Mouse (Mus musculus): ENCODE data around the gene Atxn1l. TPM values are rescaled to one million over a fixed set of nuclear protein-coding genes. Genes with fewer than 3 reads are reported as not detected.

The Atxn1l gene
- total and polyA plus RNA-seq, 3 experiments = 4.6 to 15.2 (median 7.6) TPM

- Histone ChIP-seq H3K9me3 (replicated peaks; ENCODE audit: low read length) (no peaks in the 10 kb centered on the region), H3K4me2 (ENCODE audit: insufficient read depth, low read depth, poor library complexity, severe bottlenecking) (no peak overlapping the region), H3K9ac (ENCODE audit: insufficient read depth, low read depth) (no peak overlapping the region), H3K36me3 (replicated peaks in 1 of 2; ENCODE audit: control insufficient read depth in 1 of 2, insufficient read depth in 1 of 2, low read length in 1 of 2) (peaks cover 19 to 58% of the 10 kb centered on the region in 2 experiments), H3K27ac (ENCODE audit: insufficient read depth, low read depth) (no peak overlapping the region), H3K79me2 (replicated peaks; ENCODE audit: control insufficient read depth, extremely low read depth, insufficient read depth, poor library complexity, severe bottlenecking) (no peaks in the 10 kb centered on the region), H3K4me1 (ENCODE audit: control insufficient read depth in 1 of 2, insufficient read depth in 2 of 2) (no peaks in the 10 kb centered on the region), H3K27me3 (replicated peaks) (no peaks in the 10 kb centered on the region), H3K4me3 (replicated peaks in 1 of 3; ENCODE audit: low read depth in 2 of 3, low read length in 2 of 3, poor library complexity in 1 of 3) (no peak overlapping the region)
- TF ChIP-seq USF1 (IDR thresholded peaks at IDR 0.05; ENCODE audit: low read depth, low read length) (no peak), JUN (IDR thresholded peaks at IDR 0.05; ENCODE audit: insufficient read depth, low read depth, low read length) (no peak), NELFE (IDR thresholded peaks at IDR 0.05; ENCODE audit: low read depth, low read length) (no peak), PAX5 (IDR thresholded peaks at IDR 0.05; ENCODE audit: low read length) (no peak), MEF2A (IDR thresholded peaks at IDR 0.05; ENCODE audit: borderline replicate concordance, low read depth, low read length) (no peak), TBP (conservative IDR thresholded peaks at IDR 0.05; ENCODE audit: low read depth, low read length) (no peak), ETS1 (conservative IDR thresholded peaks at IDR 0.05; ENCODE audit: low read depth, low read length) (no peak), MYC (IDR thresholded peaks at IDR 0.05; ENCODE audit: low read depth, low read length) (no peak), KAT2A (IDR thresholded peaks at IDR 0.05; ENCODE audit: insufficient replicate concordance, low read length) (no peak), CTCF (conservative IDR thresholded peaks at IDR 0.05 in 1 of 2, IDR thresholded peaks at IDR 0.05 in 1 of 2; ENCODE audit: low read depth in 2 of 2, low read length in 2 of 2) (no peak), SIN3A (IDR thresholded peaks at IDR 0.05; ENCODE audit: low read length) (no peak), E2F4 (IDR thresholded peaks at IDR 0.05; ENCODE audit: insufficient replicate concordance, low read depth, low read length) (no peak)
- DNase-seq (ENCODE audit: extremely low read depth) = no peak
- dilution Hi-C loops (cut with MboI; ENCODE audit: extremely low pct_ligation_motif_present, extremely low pct_unique_long_range_greater_than_20kb, low sequenced_read_pairs) (no loop called here), in situ Hi-C loops (cut with MboI; ENCODE audit: low pct_ligation_motif_present, low pct_unique_long_range_greater_than_20kb, low sequenced_read_pairs) (no loop called here)
Observed at GRCm38 (mm10) chr8:109714961-109715360, 22.6 kb downstream of the Atxn1l start.

GRCm38 (mm10) chr8:109712521-109712920 is 25.0 kb downstream of the Atxn1l start:
- Histone ChIP-seq H3K36me3 (replicated peaks in 1 of 2; ENCODE audit: control insufficient read depth in 1 of 2, insufficient read depth in 1 of 2, low read length in 1 of 2) (peaks cover 11 to 61% of the 10 kb centered on the region in 2 experiments), H3K27ac (ENCODE audit: insufficient read depth, low read depth) (no peak overlapping the region), H3K79me2 (replicated peaks; ENCODE audit: control insufficient read depth, extremely low read depth, insufficient read depth, poor library complexity, severe bottlenecking) (no peaks in the 10 kb centered on the region), H3K4me2 (ENCODE audit: insufficient read depth, low read depth, poor library complexity, severe bottlenecking) (no peak overlapping the region), H3K27me3 (replicated peaks) (no peaks in the 10 kb centered on the region), H3K4me1 (ENCODE audit: control insufficient read depth in 1 of 2, insufficient read depth in 2 of 2) (no peaks in the 10 kb centered on the region), H3K4me3 (replicated peaks in 1 of 3; ENCODE audit: low read depth in 2 of 3, low read length in 2 of 3, poor library complexity in 1 of 3) (no peak overlapping the region), H3K9me3 (replicated peaks; ENCODE audit: low read length) (no peaks in the 10 kb centered on the region), H3K9ac (ENCODE audit: insufficient read depth, low read depth) (no peak overlapping the region)
- no peak for TF ChIP-seq NRF1 (IDR thresholded peaks at IDR 0.05; ENCODE audit: low read depth, low read length)
- TF ChIP-seq ZC3H11A (IDR thresholded peaks at IDR 0.05; ENCODE audit: low read depth, low read length) = no peak
- no peak for TF ChIP-seq PAX5 (IDR thresholded peaks at IDR 0.05; ENCODE audit: low read length)
- no peak for TF ChIP-seq JUND (conservative IDR thresholded peaks at IDR 0.05; ENCODE audit: low read depth, low read length)
- TF ChIP-seq IRF4 (IDR thresholded peaks at IDR 0.05; ENCODE audit: low read depth, low read length) = no peak
- no peak for TF ChIP-seq POLR2A (IDR thresholded peaks at IDR 0.05; ENCODE audit: low read depth, low read length)
- no peak for TF ChIP-seq MYC (IDR thresholded peaks at IDR 0.05; ENCODE audit: low read depth, low read length)
- no peak for TF ChIP-seq UBTF (IDR thresholded peaks at IDR 0.05; ENCODE audit: low read depth, low read length)
- TF ChIP-seq SIN3A (IDR thresholded peaks at IDR 0.05; ENCODE audit: low read length) = no peak
- in situ Hi-C loops (cut with MboI; ENCODE audit: low pct_ligation_motif_present, low pct_unique_long_range_greater_than_20kb, low sequenced_read_pairs) = no loop called here
- DNase-seq (ENCODE audit: extremely low read depth) = no peak
- dilution Hi-C loops (cut with MboI; ENCODE audit: extremely low pct_ligation_motif_present, extremely low pct_unique_long_range_greater_than_20kb, low sequenced_read_pairs) = no loop called here
